Mouse (Mus musculus) midbrain, embryonic 15.5 days (tissue): ENCODE results near the gene Tpcn1. TPM values are rescaled to one million over a fixed set of nuclear protein-coding genes. Genes with fewer than 3 reads are reported as not detected.

Experiments
- ATAC-seq: fragments of 200-750 bp; cut with Nextera tagmentation; replicated peaks from 2 replicates; pipeline ENCODE4 v1.8.0; 2017; ENCODE audit warnings: moderate TSS enrichment
- H3K27ac ChIP-seq: fragments of 300-500 bp; sonication (generic); 2 replicates; pipeline ENCODE4 v1.5.1; 2015; ENCODE audit warnings: mild to moderate bottlenecking, inconsistent platforms
- H3K27me3 ChIP-seq: fragments of 300-500 bp; sonication (generic); replicated peaks from 2 replicates; pipeline ENCODE4 v1.6.1; 2015; ENCODE audit warnings: inconsistent platforms
- H3K36me3 ChIP-seq: fragments of 300-500 bp; sonication (generic); replicated peaks from 2 replicates; pipeline ENCODE4 v1.6.1; 2015; ENCODE audit warnings: inconsistent platforms
- H3K4me1 ChIP-seq: fragments of 300-500 bp; sonication (generic); 2 replicates; pipeline ENCODE4 v1.6.1; 2015; ENCODE audit warnings: inconsistent platforms
- H3K4me2 ChIP-seq: fragments of 300-500 bp; sonication (generic); 2 replicates; pipeline ENCODE4 v1.6.1; 2015; ENCODE audit warnings: inconsistent platforms, mild to moderate bottlenecking, moderate library complexity
- H3K4me3 ChIP-seq: fragments of 300-500 bp; sonication (generic); 2 replicates; pipeline ENCODE4 v1.5.1; 2015; ENCODE audit warnings: mild to moderate bottlenecking, inconsistent platforms
- H3K9ac ChIP-seq: fragments of 300-500 bp; sonication (generic); 2 replicates; pipeline ENCODE4 v1.6.1; 2015; ENCODE audit warnings: mild to moderate bottlenecking, inconsistent platforms
- H3K9me3 ChIP-seq: fragments of 300-500 bp; sonication (generic); 2 replicates; pipeline ENCODE4 v1.6.1; 2016; ENCODE audit warnings: inconsistent platforms
- WGBS: fragments of 180-500 bp; shearing (Covaris S2); methylation state at CpG from one replicate; pipeline ENCODE4 v1.1.7; 2015; ENCODE audit warnings: mixed read lengths; 5-methylcytosine and 5-hydroxymethylcytosine counted together
- polyA plus RNA-seq: library from polyadenylated mRNA; unstranded; fragments of >200 nt; fragmentation: Nextera tagmentation; extraction: Ambion mirVana; gene quantifications from 2 replicates; pipeline ENCODE4 v1.2.1, GENCODE M21; 2015

Tpcn1 gene
- polyA plus RNA-seq, 1 experiment from 2014 or later, result 17.7 TPM

DNA sequence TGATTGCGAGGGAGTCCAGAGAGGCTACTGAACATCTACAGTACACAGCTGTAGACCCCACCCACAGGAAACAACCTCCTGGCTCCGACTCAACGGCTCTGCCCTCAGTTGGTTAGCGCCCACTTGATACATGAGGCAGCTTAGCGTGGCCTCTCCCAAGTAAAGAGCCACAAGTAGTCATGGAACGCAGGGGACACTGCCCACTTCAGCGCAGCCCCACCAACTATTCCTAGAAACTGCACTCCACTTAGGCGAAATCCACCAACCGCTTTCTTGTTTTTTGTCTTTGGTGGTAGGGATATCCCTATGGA, 902 bp downstream of the Tpcn1 start:
- Histone ChIP-seq H3K4me3 (peak overlapping the region; percentile 73), H3K9ac (peak overlapping the region; percentile 88), H3K27ac (no peak overlapping the region), H3K4me2 (peak overlapping the region; percentile 96), H3K36me3 (no peaks in the 10 kb centered on the region), H3K4me1 (peaks cover 26% of the 10 kb centered on the region), H3K27me3 (no peaks in the 10 kb centered on the region), H3K9me3 (no peaks in the 10 kb centered on the region)
- ATAC-seq, result no peak
- 40% methylated on average over 9 of the region's 9 CpGs for WGBS

DNA sequence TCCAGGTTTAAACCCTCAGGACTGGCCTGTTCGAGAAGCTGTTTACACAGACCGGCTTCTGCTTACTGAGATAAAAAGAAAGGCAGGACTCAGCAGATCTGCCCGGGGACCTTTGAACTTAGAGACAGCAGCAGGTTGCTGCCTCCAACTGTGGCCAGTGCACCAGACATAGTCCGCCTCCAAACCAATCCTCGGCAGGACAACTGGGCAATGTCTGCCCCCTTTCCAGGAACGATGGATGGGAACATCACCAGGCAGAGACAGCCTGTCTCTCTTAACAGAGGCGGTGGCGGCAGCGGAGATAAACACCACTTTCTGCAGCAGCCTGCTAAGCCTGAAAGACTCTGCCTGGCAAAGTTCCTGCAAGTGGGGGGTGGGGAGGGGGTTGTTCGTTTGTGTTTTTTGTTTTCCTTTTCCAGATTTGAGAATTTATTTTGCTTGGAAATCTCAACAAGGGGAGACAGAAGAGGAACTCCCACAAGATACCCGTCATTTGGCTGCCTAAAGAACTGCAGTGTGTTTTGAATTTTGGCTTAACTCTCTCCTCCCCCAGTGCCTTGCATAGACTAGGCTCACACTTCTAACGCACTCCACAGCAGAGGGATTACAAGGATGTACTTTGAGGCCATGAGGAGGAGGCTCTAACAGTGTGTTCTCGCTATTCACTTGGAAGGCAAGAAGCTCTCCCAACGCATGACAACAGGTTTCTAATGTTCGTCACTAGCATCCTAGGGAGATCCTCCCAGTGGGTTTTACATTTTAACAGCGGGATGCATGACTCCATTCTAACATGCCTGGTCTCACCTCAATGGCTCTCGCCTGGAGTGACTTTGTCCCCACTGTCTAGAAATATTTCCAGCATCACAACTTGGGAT, 1.5 kb downstream of the Tpcn1 start:
- Histone ChIP-seq H3K4me2 (peak overlapping the region; percentile 96), H3K9me3 (no peaks in the 10 kb centered on the region), H3K4me3 (peak overlapping the region; percentile 73), H3K27me3 (no peaks in the 10 kb centered on the region), H3K9ac (peak overlapping the region; percentile 2), H3K4me1 (peaks cover 26% of the 10 kb centered on the region), H3K27ac (0 out of 2 replicates have a peak overlapping the region, but pooled peaks have one; percentile 27), H3K36me3 (no peaks in the 10 kb centered on the region)
- ATAC-seq, result no peak
- WGBS, result 16% methylated on average over 17 of the region's 17 CpGs

DNA sequence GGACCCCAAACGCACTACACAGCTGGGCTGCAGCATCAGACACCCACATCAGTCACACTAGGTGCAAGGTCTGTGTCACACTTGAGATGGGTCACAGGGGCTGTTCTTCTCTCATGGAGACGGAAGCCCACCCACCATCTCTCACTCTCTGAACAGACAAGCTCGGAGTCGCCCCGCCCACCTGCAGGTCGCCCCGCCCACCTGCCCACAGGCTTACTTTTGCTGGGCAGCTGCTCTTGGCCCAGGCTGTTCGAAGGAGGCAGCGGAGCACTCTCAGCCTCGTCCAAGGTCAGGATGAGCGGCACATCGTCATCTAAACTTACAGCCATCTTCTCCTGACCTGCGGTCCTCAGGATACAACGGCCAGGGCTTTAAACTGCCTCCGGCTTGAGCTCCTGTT, 3.5 kb downstream of the Tpcn1 start:
- peaks cover 28% of the 10 kb centered on the region for H3K4me1 ChIP-seq
- no peak overlapping the region for H3K4me3 ChIP-seq
- H3K4me2 ChIP-seq, result no peak overlapping the region
- H3K27ac ChIP-seq, result no peak overlapping the region
- 33% methylated on average over 15 of the region's 15 CpGs for WGBS
- H3K27me3 ChIP-seq, result no peaks in the 10 kb centered on the region
- no peak overlapping the region for H3K9ac ChIP-seq
- no peak for ATAC-seq
- no peaks in the 10 kb centered on the region for H3K9me3 ChIP-seq
- no peaks in the 10 kb centered on the region for H3K36me3 ChIP-seq

DNA sequence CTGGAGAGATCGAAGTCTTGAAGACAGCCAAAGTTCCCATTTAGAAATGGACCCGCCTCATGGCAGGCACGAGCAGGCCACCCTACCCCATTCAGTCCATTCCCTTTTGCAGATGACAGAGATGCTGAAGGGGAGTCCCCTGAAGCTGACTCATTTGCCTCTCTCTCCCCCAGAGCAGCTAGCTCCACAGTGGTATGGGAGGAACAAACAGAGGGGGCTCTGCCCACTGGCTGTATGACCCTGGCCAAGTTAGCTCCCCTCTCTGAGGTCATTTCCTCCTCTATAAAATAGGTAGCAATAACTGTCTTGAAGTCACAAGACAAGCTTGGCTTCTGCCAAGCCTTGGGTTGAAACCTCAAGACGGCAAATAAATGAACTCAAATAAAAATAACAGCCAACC, 5.0 kb downstream of the Tpcn1 start:
- Histone ChIP-seq H3K36me3 (no peaks in the 10 kb centered on the region), H3K4me1 (peaks cover 34% of the 10 kb centered on the region), H3K4me3 (no peak overlapping the region), H3K4me2 (no peak overlapping the region), H3K27ac (no peak overlapping the region), H3K9me3 (no peaks in the 10 kb centered on the region), H3K27me3 (no peaks in the 10 kb centered on the region), H3K9ac (no peak overlapping the region)
- ATAC-seq, result no peak
- 95% methylated on average over 4 of the region's 4 CpGs for WGBS

DNA sequence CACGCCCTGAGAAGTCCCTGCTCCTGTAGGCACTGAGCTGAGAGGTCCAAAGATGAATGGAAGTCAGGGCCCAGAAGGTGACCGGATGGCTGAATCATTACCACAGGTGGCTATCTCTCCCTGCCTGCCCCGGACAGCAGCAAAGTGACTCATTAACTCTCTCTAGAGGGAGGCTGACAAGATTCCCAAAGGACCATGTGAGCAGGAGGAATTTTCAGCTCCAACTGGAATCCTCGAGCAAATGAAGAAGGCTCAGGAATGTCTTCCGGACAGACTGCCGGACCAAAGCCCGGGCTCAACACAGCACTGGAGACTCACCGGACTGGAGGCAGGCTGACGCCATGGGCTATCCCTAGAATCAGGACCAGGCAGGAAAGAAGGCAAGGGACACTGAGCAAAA, 6.5 kb downstream of the Tpcn1 start:
- ATAC-seq, result no peak
- peaks cover 28% of the 10 kb centered on the region for H3K4me1 ChIP-seq
- no peaks in the 10 kb centered on the region for H3K27me3 ChIP-seq
- H3K36me3 ChIP-seq, result no peaks in the 10 kb centered on the region
- H3K4me2 ChIP-seq, result no peak overlapping the region
- H3K4me3 ChIP-seq, result no peak overlapping the region
- H3K9me3 ChIP-seq, result no peaks in the 10 kb centered on the region
- WGBS, result 85% methylated on average over 9 of the region's 9 CpGs
- H3K9ac ChIP-seq, result no peak overlapping the region
- H3K27ac ChIP-seq, result no peak overlapping the region

DNA sequence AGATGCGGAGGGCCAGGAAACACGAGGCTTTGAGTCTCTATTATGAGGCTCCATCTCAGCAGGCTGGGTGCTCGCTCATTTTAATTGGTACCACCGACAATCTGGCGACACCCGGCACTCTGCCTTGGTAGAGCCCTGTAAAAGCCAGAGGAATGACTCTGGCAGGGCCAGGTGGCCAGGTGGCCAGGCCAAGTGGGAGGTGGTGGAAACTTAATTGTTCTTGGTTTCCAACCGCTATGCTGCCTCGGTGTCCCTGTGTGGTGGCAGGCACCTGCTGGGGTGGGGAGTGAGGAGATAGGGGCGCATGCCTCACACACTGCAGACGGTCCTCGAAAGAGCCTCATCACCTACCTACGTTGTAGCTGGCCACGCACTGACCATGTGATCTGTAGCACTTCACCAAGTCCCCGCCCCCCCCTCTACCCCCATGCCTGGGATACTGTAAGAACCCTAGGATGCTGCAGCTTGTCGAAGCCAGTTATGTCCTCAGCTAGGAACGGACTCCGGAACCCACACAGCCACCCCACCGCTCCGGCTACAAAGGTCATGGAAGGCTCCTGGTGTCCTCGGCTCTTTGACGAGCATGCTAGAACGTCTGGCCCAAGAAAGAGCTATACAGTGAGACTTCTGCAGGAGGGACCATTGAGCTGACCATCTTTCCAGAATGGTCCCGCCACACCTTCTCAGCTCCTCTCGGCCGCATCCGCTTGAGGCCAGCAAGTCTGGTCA, 8.4 kb downstream of the Tpcn1 start:
- Histone ChIP-seq H3K9me3 (no peaks in the 10 kb centered on the region), H3K27ac (0 out of 2 replicates have a peak overlapping the region, but pooled peaks have one; percentile 14), H3K27me3 (no peaks in the 10 kb centered on the region), H3K4me1 (peaks cover 18% of the 10 kb centered on the region), H3K36me3 (no peaks in the 10 kb centered on the region), H3K4me2 (0 out of 2 replicates have a peak overlapping the region, but pooled peaks have one; percentile 6), H3K4me3 (no peak overlapping the region), H3K9ac (no peak overlapping the region)
- 80% methylated on average over 26 of the region's 26 CpGs for WGBS
- 0 out of 2 replicates have a peak, but pooled peaks have one; percentile 27 for ATAC-seq

DNA sequence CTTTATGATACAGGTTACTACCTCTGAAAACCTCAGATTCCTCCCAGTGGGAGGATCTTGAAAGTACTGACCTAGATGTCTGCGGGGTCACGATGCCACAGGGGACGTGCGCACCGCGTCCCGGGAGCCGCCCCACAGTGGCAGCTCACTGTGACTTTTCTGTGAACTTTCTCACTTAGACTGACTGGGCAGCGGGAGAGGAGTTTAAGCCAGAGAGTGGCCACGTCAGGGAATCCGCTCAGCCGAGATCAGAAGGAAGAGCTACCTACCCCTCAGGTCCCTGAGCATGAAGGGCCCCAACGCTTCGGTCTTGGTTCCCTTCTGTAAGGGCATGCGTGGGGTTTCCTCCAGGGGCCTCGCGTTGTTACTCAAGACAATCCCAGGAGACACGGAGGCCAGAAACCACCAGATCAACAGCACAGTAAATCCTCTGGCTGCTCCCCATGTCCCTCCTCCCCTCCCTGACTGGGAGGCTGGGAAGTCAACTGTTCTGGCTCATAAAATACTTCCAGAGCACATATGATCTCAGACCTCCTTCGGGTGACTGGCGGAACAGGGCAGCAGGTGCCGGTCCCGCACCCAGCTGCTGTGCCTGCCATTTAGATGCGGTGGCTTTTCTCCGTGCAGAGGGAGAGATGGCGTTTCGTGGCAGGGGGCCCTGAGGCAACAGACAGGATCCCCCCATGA, 9.1 kb downstream of the Tpcn1 start:
- Histone ChIP-seq H3K36me3 (no peaks in the 10 kb centered on the region), H3K9me3 (no peaks in the 10 kb centered on the region), H3K4me1 (peaks cover 18% of the 10 kb centered on the region), H3K4me2 (0 out of 2 replicates have a peak overlapping the region, but pooled peaks have one; percentile 6), H3K9ac (no peak overlapping the region), H3K27ac (0 out of 2 replicates have a peak overlapping the region, but pooled peaks have one; percentile 14), H3K27me3 (no peaks in the 10 kb centered on the region), H3K4me3 (no peak overlapping the region)
- 57% methylated on average over 26 of the region's 26 CpGs for WGBS
- ATAC-seq, result 0 out of 2 replicates have a peak, but pooled peaks have one; percentile 33

DNA sequence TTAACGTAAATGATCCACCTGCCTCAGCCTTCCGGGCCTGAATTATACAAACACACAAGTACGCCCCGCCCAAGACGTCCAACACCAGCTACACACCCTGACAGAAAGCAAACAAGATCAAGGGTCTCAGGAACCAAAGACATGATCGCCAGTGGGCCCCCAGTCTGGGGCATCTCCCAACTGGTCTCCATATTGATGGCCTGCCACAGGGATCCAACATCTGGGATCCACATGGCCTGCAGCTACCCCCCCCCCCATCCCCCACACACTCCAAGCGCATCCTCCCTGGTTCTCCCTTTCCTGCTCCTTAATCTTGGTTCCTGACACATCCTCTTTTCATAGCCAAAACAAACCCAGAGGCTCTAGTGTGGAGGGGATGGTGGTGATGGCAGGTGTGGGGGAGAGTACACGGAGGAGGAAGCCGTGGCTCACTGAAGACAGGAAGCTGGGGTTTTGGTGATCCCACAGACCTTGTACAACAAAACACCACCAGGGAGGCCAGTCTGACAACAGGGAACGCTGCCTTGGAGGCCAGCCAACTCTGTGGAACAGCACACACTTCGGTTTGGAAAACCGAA, 9.9 kb downstream of the Tpcn1 start:
- no peaks in the 10 kb centered on the region for H3K9me3 ChIP-seq
- no peak for ATAC-seq
- H3K27ac ChIP-seq, result no peak overlapping the region
- H3K4me3 ChIP-seq, result no peak overlapping the region
- H3K9ac ChIP-seq, result no peak overlapping the region
- no peaks in the 10 kb centered on the region for H3K36me3 ChIP-seq
- H3K27me3 ChIP-seq, result no peaks in the 10 kb centered on the region
- WGBS, result 67% methylated on average over 12 of the region's 12 CpGs
- H3K4me2 ChIP-seq, result no peak overlapping the region
- peaks cover 18% of the 10 kb centered on the region for H3K4me1 ChIP-seq

DNA sequence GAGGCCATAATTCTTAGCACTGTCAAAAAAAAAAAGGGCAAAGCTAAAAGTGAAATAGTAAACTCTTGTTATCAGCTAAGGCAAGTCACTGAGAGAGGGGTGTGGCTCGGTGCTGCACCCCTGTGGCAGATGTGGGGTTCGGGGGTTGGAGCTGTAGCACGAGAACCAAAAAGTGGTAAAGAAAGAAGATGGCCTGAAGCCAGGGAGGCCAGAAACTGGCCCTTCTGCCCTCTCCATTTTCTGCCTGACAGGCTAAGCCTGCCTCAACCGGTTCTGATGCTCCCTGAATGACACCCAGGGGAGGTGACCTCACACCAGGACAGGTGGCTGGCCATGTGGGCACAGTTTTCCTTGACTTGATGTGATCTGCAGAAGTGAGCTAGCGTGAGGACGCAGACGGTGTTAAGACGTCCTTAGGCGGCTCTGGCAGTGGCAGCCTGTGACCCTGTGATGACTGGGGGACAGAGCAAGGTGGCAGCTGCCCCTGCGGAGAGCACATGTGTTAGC, 10.5 kb downstream of the Tpcn1 start:
- no peaks in the 10 kb centered on the region for H3K27me3 ChIP-seq
- ATAC-seq, result no peak
- WGBS, result 69% methylated on average over 10 of the region's 10 CpGs
- H3K27ac ChIP-seq, result no peak overlapping the region
- H3K9me3 ChIP-seq, result no peaks in the 10 kb centered on the region
- H3K9ac ChIP-seq, result no peak overlapping the region
- peaks cover 18% of the 10 kb centered on the region for H3K4me1 ChIP-seq
- no peak overlapping the region for H3K4me3 ChIP-seq
- no peak overlapping the region for H3K4me2 ChIP-seq
- no peaks in the 10 kb centered on the region for H3K36me3 ChIP-seq

DNA sequence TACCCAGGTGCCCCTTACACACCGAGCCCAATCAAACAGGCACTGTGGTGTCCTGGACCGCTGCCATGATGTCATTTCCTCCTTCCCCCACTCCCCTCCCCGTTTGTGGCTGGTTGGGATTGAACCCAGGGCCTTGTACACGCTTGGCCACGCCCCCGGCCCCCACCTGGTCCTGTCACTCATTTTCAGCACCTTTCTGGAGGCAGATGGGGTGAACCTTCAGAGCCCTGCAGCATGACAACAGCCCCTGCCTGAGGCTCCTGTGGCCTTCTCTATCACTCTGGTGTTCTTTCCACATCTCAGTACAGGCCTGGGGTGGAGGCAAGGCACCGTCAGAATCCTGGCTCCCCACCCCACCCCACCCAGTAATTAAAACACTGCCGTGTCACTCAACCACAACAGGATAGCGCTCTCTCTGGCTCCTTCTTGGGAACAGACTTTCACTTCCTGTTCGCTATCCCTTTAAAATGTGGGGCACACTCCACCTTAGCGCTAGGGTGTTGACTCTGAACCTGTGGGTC, 11.6 kb downstream of the Tpcn1 start:
- Histone ChIP-seq H3K9me3 (no peaks in the 10 kb centered on the region), H3K4me3 (no peak overlapping the region), H3K27ac (no peak overlapping the region), H3K9ac (no peak overlapping the region), H3K4me1 (peaks cover 18% of the 10 kb centered on the region), H3K36me3 (no peaks in the 10 kb centered on the region), H3K4me2 (no peak overlapping the region), H3K27me3 (no peaks in the 10 kb centered on the region)
- no peak for ATAC-seq
- 89% methylated on average over 11 of the region's 11 CpGs for WGBS

DNA sequence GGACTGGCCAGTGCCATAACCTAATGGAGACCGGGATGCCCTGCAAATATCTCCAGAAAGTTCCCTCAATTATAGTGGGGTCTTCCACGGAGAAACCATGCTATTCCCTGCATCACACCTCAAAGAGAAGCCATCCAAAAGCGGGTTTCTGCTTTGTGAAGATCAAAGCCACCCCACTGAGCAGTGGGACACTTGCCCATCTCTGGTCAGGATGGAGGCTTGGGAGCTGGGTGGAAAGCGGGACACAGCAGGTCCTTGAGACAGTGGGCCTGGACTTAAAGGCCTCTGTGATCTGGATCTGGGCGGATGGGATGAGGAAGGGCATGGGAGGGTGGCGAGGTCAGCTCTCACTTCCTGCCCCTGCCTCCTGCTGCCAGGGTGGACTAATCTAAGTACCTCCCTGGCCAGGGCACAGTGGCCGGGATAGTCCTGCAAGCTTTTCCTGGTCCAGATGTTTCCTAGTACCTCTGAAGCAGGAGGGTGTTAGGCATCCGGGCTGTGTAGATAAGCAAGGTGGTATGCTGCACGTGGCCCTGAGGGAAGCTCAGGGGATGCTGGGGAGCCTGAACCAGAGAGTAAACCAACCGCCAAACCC, 13.9 kb downstream of the Tpcn1 start:
- WGBS, result 76% methylated on average over 10 of the region's 10 CpGs

More for the DNA sequence above, 13.9 kb downstream of the Tpcn1 start:
- Histone ChIP-seq H3K27me3 (no peaks in the 10 kb centered on the region), H3K4me1 (peaks cover 31% of the 10 kb centered on the region), H3K27ac (no peak overlapping the region), H3K9ac (no peak overlapping the region), H3K4me2 (no peak overlapping the region), H3K36me3 (no peaks in the 10 kb centered on the region), H3K4me3 (no peak overlapping the region), H3K9me3 (no peaks in the 10 kb centered on the region)
- no peak for ATAC-seq
